Mouse (Mus musculus) CD4-positive naive resting alpha-beta T cell, adult 57 days (primary cell): ENCODE results near the gene Dnajc9. TPM values are rescaled to one million over a fixed set of nuclear protein-coding genes. Genes with fewer than 3 reads are reported as not detected.

Experiments
- total RNA-seq: library from RNA; stranded (reverse); gene quantifications from one replicate; pipeline ENCODE4 v1.2.4, GENCODE M21; 2023

Dnajc9 gene
- 70.1 TPM for total RNA-seq

DNA sequence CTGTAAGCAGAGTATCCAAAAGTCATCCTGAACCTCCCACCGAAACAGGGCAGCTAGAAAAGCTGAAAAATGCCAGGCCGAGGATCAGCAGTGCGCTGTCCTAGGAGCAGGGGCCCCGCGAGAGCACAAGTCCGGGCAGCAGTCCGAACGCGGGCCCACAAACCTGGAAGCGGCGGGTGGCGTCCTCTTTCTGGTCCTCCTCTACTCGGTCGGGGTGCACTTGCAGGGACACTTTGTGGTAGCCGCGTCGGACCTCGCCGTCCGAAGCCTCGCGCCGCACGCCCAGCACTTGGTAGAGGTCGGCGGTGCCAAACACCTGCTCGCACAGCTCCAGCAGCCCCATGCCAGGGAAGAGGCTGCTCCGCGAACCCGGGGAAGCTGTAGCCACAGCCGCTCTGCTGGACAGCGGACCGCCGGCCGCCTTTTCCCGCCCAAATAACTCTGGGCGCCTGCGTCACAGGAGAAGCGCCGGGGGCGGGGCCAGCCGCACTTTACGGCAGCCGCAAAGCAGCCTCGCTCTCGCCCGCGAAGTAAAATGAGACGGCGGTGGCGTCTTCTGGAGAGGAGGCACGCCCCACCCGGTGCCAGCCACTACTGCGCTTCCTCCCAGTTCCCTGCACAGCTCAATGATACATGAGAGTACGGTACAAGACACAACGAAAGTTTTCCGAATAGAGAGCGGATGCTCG is at the start of gene Dnajc9:
Dnajc9 (minus strand) TSS at position 470 of the 689 bp plus-strand sequence.

DNA sequence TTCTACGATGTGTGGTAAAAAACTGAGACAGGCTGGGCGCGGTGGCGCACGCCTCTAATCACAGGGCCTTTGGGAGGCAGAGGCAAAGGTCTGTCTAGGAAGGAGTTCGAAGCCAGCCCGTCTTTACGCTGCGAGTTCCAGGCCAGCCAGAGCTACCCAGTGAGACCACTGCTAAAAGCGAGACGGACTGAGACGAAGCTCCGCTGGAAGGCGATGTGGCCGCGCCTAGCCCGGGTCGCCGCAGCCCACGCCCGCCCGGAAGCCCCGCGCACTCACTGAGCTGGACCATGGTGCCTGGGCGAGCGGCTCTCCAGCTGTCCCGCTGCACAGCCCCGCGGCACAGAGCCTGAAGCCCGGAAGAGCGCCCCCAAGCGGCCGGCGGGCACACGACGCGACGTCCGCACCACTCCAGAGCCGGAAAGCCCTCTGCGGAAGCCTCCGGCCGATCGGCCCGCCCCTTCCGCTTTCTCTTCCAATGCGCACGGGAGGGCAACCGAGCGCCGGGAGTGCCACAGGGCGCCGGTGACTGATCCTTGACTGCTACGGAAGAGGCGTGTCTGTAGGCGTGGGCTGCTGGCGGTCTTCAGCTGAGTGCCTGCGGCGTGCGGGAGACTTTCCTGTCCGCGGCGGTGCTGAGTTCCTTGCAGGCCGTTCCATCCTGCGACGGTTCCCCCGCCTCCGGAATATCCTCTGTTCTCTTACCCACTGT is 4.6 kb upstream of the Dnajc9 start, which contains the start of gene Mrps16:
Mrps16 (minus strand) TSS at position 430 of the 709 bp plus-strand sequence.

DNA sequence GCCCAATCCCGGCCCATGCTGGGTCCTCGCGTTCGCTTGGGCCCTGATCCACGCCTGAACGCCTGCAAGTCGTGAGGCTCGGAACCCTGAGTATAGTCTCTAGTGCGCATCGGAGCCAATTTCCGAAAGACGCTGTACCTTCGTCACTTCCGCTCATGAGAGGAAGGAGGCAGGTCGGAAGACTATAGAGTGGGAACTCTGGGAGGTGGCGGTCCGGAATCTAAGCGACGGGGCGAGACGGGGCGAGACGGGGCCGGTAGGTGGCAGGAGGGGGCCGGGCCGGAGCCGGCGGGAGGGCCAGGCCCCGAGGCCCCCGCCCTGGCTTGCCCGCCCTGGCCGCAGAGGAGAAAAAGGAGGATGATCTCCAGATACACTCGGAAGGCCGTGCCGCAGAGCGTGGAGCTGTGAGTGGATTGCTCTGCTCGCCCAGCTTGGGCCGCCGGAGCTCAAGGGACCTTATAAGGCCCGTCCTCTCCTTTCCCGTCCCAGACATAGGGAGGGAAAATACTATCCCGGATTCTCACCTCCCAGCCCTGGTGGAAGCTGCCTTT is 40.6 kb downstream of the Dnajc9 start, which contains the start of the genes Ecd and Fam149b:
Ecd (minus strand) TSS at position 131 of the 551 bp plus-strand sequence.
Fam149b (plus strand) TSS at position 172 of the 551 bp plus-strand sequence.

Other genes starting within 250 kb of the Dnajc9 start
- gene Kcnk5, start 207.1 kb downstream of the Dnajc9 start, total RNA-seq: 1.6 TPM
- gene Kcnk16, start 119.7 kb downstream of the Dnajc9 start, total RNA-seq: not detected
- gene Nudt13, start 94.2 kb downstream of the Dnajc9 start, total RNA-seq: 20.2 TPM
- gene Ecd, start 40.8 kb downstream of the Dnajc9 start, total RNA-seq: 35.4 TPM
- gene Fam149b, start 40.7 kb downstream of the Dnajc9 start, total RNA-seq: 38.7 TPM
- gene Mrps16, start 4.7 kb upstream of the Dnajc9 start, total RNA-seq: 34.0 TPM
- not detected for gene Cfap70, start 63.3 kb upstream of the Dnajc9 start, total RNA-seq
- gene Anxa7, start 91.2 kb upstream of the Dnajc9 start, total RNA-seq: 33.3 TPM
- 9.3 TPM for gene Mss51, start 108.0 kb upstream of the Dnajc9 start, total RNA-seq
- gene Ppp3cb, start 157.7 kb upstream of the Dnajc9 start, total RNA-seq: 92.8 TPM